Mouse (Mus musculus): ENCODE data around the gene Fgd1.

Fgd1 gene

DNA sequence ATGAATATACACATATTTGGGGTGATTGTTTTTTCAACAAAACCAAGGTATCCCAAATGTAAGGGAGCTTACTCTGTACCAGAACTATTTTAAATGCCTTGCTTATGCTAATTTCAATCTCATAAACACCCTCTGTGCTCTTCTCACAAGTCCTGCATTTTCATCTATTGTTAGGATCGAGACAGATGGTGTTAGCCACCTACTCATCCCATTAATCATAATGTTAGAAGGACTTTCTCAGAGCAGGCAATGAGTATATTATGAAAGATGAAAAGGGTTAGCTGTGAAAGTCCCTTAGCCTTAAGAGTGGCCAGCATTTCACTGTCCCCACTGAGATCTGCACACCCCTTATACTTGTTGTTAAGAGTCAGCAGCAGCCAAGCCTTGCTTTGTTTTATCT lies 41.5 kb downstream of the Fgd1 start:
- no peak for DNase-seq (ENCODE audit: low spot score)

DNA sequence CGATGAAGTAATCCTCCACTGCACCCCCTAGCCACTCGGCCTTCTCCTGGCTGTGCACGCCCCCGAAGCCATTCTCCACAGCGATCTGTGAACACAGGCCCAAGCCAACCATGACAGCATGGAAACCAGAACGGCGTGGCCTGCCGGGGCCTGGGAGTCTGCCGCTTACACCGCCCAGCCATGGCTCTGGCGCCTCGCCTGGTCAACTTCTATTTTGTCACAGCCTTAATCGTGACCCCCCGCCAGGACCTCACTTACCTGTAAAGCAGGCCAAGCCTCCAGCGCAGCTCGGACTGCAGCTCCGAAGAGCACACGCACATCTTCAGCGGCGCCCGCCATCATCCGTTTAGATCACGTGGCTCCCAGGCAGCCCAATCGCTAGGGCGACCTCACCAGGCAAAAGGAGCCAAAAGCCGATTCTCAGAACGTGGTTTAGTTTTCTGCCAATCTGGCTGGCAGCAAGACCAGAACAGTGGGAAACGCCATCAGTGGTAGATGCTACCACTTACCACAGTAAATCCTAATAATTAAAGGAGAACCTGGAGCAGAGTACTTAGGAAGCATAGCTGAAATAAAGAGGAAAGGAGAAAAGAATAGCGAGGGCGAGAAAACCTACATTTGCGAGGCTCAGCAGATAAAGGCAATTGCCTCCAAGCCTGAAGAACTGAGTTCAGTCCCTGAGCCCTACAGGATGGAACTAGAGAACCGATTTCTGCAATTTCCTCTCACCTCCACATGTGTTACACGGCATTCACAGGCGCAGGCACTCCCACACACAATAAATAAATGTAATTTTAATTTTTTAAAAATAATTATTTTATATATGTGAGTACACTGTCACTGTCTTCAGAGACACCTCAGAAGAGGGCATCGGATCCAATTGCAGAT lies 50.5 kb downstream of the Fgd1 start, which contains the start of gene Tsr2:
Tsr2 (minus strand) TSS at position 373 of the 888 bp plus-strand sequence.
- peak; percentile 52 for DNase-seq (ENCODE audit: low spot score)

DNA sequence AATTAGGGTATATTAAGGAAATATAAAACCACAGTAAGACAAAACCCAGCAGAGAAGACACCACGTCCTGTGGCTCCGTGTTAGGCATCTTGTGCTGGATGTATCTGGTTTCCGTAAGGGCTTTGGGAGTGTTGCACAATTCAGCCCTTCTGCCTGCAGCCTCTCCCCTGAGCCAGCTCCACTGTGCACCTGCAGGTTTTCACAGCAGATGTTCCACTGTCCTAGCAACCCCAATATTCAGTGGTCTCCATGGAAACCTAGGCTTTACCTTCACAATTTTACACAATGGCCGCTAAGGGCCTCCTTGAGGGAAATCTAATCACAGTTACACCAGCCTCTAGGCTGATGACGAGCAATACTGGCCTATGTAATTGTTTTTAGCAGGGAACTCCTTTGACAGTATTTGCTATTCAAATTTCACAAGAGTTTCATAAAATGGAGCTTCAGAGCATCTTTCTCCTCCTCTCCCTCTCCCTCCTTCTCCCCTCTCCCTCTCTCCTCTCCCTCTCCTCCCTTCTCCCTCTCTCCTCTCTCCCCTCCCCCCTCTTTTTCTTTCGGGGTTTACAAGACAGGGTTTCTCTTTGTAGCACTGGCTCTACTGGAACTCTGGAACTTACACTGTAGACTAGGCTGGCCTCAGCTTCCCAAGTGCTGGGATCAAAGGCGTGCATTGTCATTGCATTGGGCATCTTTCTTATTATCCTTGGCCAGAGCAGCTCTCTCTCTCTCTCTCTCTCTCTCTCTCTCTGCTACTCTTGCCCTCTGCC lies 61.5 kb downstream of the Fgd1 start:
- no peak for DNase-seq (ENCODE audit: low spot score)

DNA sequence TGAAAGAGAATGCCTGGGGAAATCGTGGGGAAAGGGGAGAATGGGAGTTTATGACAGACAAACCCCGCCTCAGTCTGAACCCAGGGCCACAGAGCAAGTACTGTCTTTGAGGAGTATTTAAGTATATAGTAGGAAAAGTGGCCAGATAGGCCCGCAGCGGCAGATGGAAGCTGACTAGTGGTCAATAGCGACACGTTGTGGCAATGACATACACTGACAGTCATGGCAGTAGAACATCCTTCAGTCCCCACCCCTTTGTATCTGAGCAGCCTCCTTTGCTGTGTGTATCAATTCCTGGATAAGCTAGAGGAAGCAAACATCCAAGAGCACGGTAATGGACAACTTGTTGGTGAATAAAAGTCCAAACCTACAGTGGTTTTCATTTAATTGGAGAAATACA lies 70.8 kb downstream of the Fgd1 start:
- no peak for DNase-seq (ENCODE audit: low spot score)

- DNase-seq (ENCODE audit: low spot score), result no peak
Measured at GRCm38 (mm10) chrX:151117432-151117831, 71.5 kb downstream of the Fgd1 start.

- DNase-seq (ENCODE audit: low spot score), result no peak
Measured at GRCm38 (mm10) chrX:151123933-151124332, 78.0 kb downstream of the Fgd1 start.

DNA sequence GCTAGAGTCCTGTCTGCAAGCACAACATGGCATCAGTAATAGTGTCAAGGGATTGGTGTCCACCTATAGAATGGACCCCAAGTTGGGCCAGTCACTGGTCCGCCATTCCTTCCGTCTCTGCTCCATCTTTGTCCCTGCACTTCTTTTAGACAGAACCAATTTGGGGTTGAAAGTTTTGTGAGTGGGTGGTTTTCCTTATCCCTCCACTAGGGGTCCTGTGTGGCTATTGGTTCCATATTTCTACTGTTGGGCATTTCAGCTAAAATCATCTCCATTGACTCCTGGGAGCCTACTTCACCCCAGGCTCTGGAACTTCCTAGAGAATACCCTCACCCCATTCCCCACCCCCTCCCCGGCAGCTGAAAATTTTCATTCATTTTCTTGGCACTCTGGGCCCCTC lies 84.5 kb downstream of the Fgd1 start:
- DNase-seq (ENCODE audit: low spot score), result no peak

GRCm38 (mm10) chrX:151132785-151133184 lies 86.8 kb downstream of the Fgd1 start:
- DNase-seq (ENCODE audit: low spot score), result no peak
